Comparison of ENCODE assay signal across 13 mouse cellular contexts in the genomic region with DNA sequence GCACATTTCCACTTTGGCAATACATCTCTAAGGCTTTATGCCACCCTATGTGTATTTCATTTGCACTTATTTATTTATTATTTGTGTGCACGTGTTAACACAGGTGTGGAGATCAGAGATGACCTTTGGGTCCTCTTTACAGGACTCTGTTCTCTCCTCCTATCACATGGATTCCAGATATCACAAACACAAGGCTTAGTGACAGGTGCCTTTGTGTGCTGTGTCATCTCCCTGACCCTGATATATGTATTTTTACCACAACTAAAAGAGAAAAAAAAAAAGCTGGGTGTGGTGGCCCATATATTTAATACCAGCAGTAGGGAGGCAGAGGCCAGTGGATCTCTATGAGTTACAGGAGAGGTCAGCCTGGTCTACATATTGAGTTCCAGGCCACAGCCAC. TPM values are rescaled to one million over a fixed set of nuclear protein-coding genes. Genes with fewer than 3 reads are reported as not detected.
DNase-seq lines count a peak whose midpoint lies in the region; ATAC-seq lines count a peak whose summit lies in the region.
"Had no signal": no experiment of that assay in that cellular context is flagged by ENCODE, and none has a peak within 500 bp of the region (broad histone marks: within the 10 kb centered on the region; RNA-seq: fewer than 3 reads in every experiment).

No protein-coding gene starts in this region.

- H3K4me1 ChIP-seq in intestine, embryonic 14.5 days (replicated peaks; ENCODE audit: control insufficient read depth, insufficient read depth, low read length), result peaks cover 14% of the 10 kb centered on the region
- peaks cover 9% of the 10 kb centered on the region; the same call in 1 of the 2 replicates for H3K4me1 ChIP-seq in intestine, embryonic 15.5 days (replicated peaks)
- peaks cover 25% of the 10 kb centered on the region for H3K4me1 ChIP-seq in embryonic facial prominence, embryonic 12.5 days
- peaks cover 17% of the 10 kb centered on the region for H3K4me1 ChIP-seq in hindbrain, embryonic 16.5 days (ENCODE audit: control insufficient read depth, insufficient read depth, low read depth, low read length)
- peaks cover 12% of the 10 kb centered on the region for H3K4me1 ChIP-seq in midbrain, embryonic 14.5 days (ENCODE audit: control insufficient read depth, insufficient read depth, low read length)

- H3K4me2 ChIP-seq in intestine, embryonic 14.5 days (ENCODE audit: low read length), result no peak overlapping the region; the same call in 1 of the 2 replicates
- H3K4me2 ChIP-seq in intestine, embryonic 15.5 days (replicated peaks), result no peak overlapping the region; the same call in 1 of the 2 replicates
- H3K4me2 ChIP-seq in embryonic facial prominence, embryonic 12.5 days (replicated peaks), result peak overlapping the region; percentile 48
- H3K4me2 ChIP-seq in hindbrain, embryonic 16.5 days (ENCODE audit: low read length), result peak overlapping the region; percentile 82
- H3K4me2 ChIP-seq in midbrain, embryonic 14.5 days (ENCODE audit: low read length), result peak overlapping the region; percentile 61

- WGBS in intestine, embryonic 14.5 days, result 69% methylated on average over 1 of the region's 1 CpGs
- WGBS in intestine, embryonic 15.5 days, result 50% methylated on average over 1 of the region's 1 CpGs
- 69% methylated on average over 1 of the region's 1 CpGs for WGBS in embryonic facial prominence, embryonic 12.5 days
- 64% methylated on average over 1 of the region's 1 CpGs for WGBS in hindbrain, embryonic 16.5 days
- WGBS in midbrain, embryonic 14.5 days, result 78% methylated on average over 1 of the region's 1 CpGs

- no peak for ATAC-seq in intestine, embryonic 14.5 days (replicated peaks; ENCODE audit: low FRiP score, low TSS enrichment, low read depth)
- no peak for ATAC-seq in intestine, embryonic 15.5 days
- ATAC-seq in embryonic facial prominence, embryonic 12.5 days (ENCODE audit: insufficient number of reproducible peaks, insufficient read depth, low FRiP score, low TSS enrichment), result no peak
- no peak for ATAC-seq in hindbrain, embryonic 16.5 days
- no peak for ATAC-seq in midbrain, embryonic 14.5 days (ENCODE audit: low FRiP score, low TSS enrichment)

- no peak overlapping the region for H3K4me3 ChIP-seq in intestine, embryonic 14.5 days (ENCODE audit: low read depth, low read length)
- H3K4me3 ChIP-seq in intestine, embryonic 15.5 days (replicated peaks), result no peak overlapping the region
- H3K4me3 ChIP-seq in embryonic facial prominence, embryonic 12.5 days, result no peak overlapping the region
- no peak overlapping the region for H3K4me3 ChIP-seq in hindbrain, embryonic 16.5 days (ENCODE audit: low read length)
- peak overlapping the region; percentile 30; the same call in 1 of the 2 replicates for H3K4me3 ChIP-seq in midbrain, embryonic 14.5 days (replicated peaks; ENCODE audit: low read depth, low read length)

- H3K9me3 ChIP-seq in intestine, embryonic 14.5 days (ENCODE audit: control insufficient read depth, low read length), result no peaks in the 10 kb centered on the region
- no peaks in the 10 kb centered on the region for H3K9me3 ChIP-seq in intestine, embryonic 15.5 days
- H3K9me3 ChIP-seq in embryonic facial prominence, embryonic 12.5 days, result no peaks in the 10 kb centered on the region
- H3K9me3 ChIP-seq in hindbrain, embryonic 16.5 days (ENCODE audit: control insufficient read depth, low read length), result no peaks in the 10 kb centered on the region
- H3K9me3 ChIP-seq in midbrain, embryonic 14.5 days (ENCODE audit: control insufficient read depth, low read length), result no peaks in the 10 kb centered on the region

- H3K27ac ChIP-seq in intestine, embryonic 14.5 days (ENCODE audit: low read depth), result peak overlapping the region; percentile 92; the same call in 1 of the 2 replicates
- no peak overlapping the region for H3K27ac ChIP-seq in intestine, embryonic 15.5 days
- H3K27ac ChIP-seq in embryonic facial prominence, embryonic 12.5 days, result peak overlapping the region; percentile 92
- peak overlapping the region; percentile 94 for H3K27ac ChIP-seq in hindbrain, embryonic 16.5 days (ENCODE audit: low read depth, low read length)
- H3K27ac ChIP-seq in midbrain, embryonic 14.5 days (replicated peaks; ENCODE audit: low read depth, low read length), result peak overlapping the region; percentile 94

- no peak overlapping the region for H3K9ac ChIP-seq in intestine, embryonic 14.5 days (ENCODE audit: low read length)
- no peak overlapping the region for H3K9ac ChIP-seq in intestine, embryonic 15.5 days
- H3K9ac ChIP-seq in embryonic facial prominence, embryonic 12.5 days, result no peak overlapping the region
- H3K9ac ChIP-seq in hindbrain, embryonic 16.5 days (ENCODE audit: low read depth, low read length), result peak overlapping the region; percentile 73
- peak overlapping the region; percentile 54; the same call in 1 of the 2 replicates for H3K9ac ChIP-seq in midbrain, embryonic 14.5 days (replicated peaks; ENCODE audit: low read length)

- no peak for DNase-seq in intestine, embryonic 14.5 days (ENCODE audit: low spot score)
- no peak for DNase-seq in midbrain, embryonic 14.5 days
- no peak for DNase-seq in adrenal gland, postnatal 14 days
- no peak for DNase-seq in testis, postnatal 10 days (ENCODE audit: low spot score)
- no peak for DNase-seq in left cerebral cortex, adult 8-10 months (ENCODE audit: low spot score in 2 of 2)

- no peaks in the 10 kb centered on the region for H3K36me3 ChIP-seq in intestine, embryonic 14.5 days (ENCODE audit: control insufficient read depth, insufficient read depth, low read length)
- H3K36me3 ChIP-seq in intestine, embryonic 15.5 days, result no peaks in the 10 kb centered on the region
- no peaks in the 10 kb centered on the region for H3K36me3 ChIP-seq in embryonic facial prominence, embryonic 12.5 days
- no peaks in the 10 kb centered on the region for H3K36me3 ChIP-seq in hindbrain, embryonic 16.5 days (ENCODE audit: control insufficient read depth, insufficient read depth, low read length)
- H3K36me3 ChIP-seq in midbrain, embryonic 14.5 days (ENCODE audit: control insufficient read depth, insufficient read depth, low read length), result no peaks in the 10 kb centered on the region

- H3K27me3 ChIP-seq in intestine, embryonic 14.5 days (replicated peaks; ENCODE audit: control insufficient read depth, insufficient read depth, low read length), result no peaks in the 10 kb centered on the region
- no peaks in the 10 kb centered on the region for H3K27me3 ChIP-seq in intestine, embryonic 15.5 days (replicated peaks)
- no peaks in the 10 kb centered on the region for H3K27me3 ChIP-seq in embryonic facial prominence, embryonic 12.5 days
- no peaks in the 10 kb centered on the region for H3K27me3 ChIP-seq in hindbrain, embryonic 16.5 days (replicated peaks; ENCODE audit: control insufficient read depth, insufficient read depth, low read length)
- H3K27me3 ChIP-seq in midbrain, embryonic 14.5 days (ENCODE audit: control insufficient read depth, insufficient read depth, low read length), result no peaks in the 10 kb centered on the region
- H3K27me3 ChIP-seq: CH12.LX had no signal

RNA-seq across cellular contexts. Expression of a gene that starts 10.3 kb away (rescaled TPM):
- polyA plus RNA-seq in intestine, embryonic 14.5 days (2014; fragmentation: Nextera tagmentation; extraction: Ambion mirVana), result 0.63 and 1.5 TPM in 2 replicates
- 1.6 and 1.8 TPM in 2 replicates for polyA plus RNA-seq in intestine, embryonic 15.5 days (2015; fragmentation: Nextera tagmentation; extraction: Ambion mirVana)
- polyA plus RNA-seq in embryonic facial prominence, embryonic 12.5 days (2016; fragmentation: Nextera tagmentation; extraction: Ambion mirVana), result 0.32 TPM in 1 of 2 replicates, not detected in the other
- not detected in 2 replicates for polyA plus RNA-seq in hindbrain, embryonic 16.5 days (2015; fragmentation: Nextera tagmentation; extraction: Ambion mirVana)
- 0.50 TPM in 1 of 2 replicates, not detected in the other for polyA plus RNA-seq in midbrain, embryonic 14.5 days (2014; fragmentation: Nextera tagmentation; extraction: Ambion mirVana)
- total RNA-seq in adrenal gland, postnatal 14 days (2021), result 103 and 104 TPM in 2 replicates
- not detected for total RNA-seq in left cerebral cortex, adult 8-10 months (2022)
- total RNA-seq: CH12.LX; left cerebral cortex, postnatal 14 days had no signal

RNA-seq across cellular contexts. Expression of a gene that starts 17.9 kb away (rescaled TPM):
- polyA plus RNA-seq in intestine, embryonic 14.5 days (2014; fragmentation: Nextera tagmentation; extraction: Ambion mirVana), result 40.8 and 42.5 TPM in 2 replicates
- polyA plus RNA-seq in intestine, embryonic 15.5 days (2015; fragmentation: Nextera tagmentation; extraction: Ambion mirVana), result 34.3 and 39.0 TPM in 2 replicates
- polyA plus RNA-seq in embryonic facial prominence, embryonic 12.5 days (2016; fragmentation: Nextera tagmentation; extraction: Ambion mirVana), result 66.9 and 67.5 TPM in 2 replicates
- 47.4 and 58.6 TPM in 2 replicates for polyA plus RNA-seq in hindbrain, embryonic 16.5 days (2015; fragmentation: Nextera tagmentation; extraction: Ambion mirVana)
- 56.8 and 59.1 TPM in 2 replicates for polyA plus RNA-seq in midbrain, embryonic 14.5 days (2014; fragmentation: Nextera tagmentation; extraction: Ambion mirVana)
- 63.8 and 78.6 TPM in 2 replicates for total RNA-seq in adrenal gland, postnatal 14 days (2021)
- total RNA-seq in left cerebral cortex, adult 8-10 months (2022), result 100 to 1,000 TPM; 106 to 111 (median 107) TPM

RNA-seq across cellular contexts. Expression of a gene that starts 32.7 kb away (rescaled TPM):
- polyA plus RNA-seq in intestine, embryonic 14.5 days (2014; fragmentation: Nextera tagmentation; extraction: Ambion mirVana), result 0.83 TPM in 1 of 2 replicates, not detected in the other
- polyA plus RNA-seq in intestine, embryonic 15.5 days (2015; fragmentation: Nextera tagmentation; extraction: Ambion mirVana), result 0.38 TPM in 1 of 2 replicates, not detected in the other
- polyA plus RNA-seq in embryonic facial prominence, embryonic 12.5 days (2016; fragmentation: Nextera tagmentation; extraction: Ambion mirVana), result 0.39 and 0.56 TPM in 2 replicates
- 0.45 TPM in 1 of 2 replicates, not detected in the other for polyA plus RNA-seq in hindbrain, embryonic 16.5 days (2015; fragmentation: Nextera tagmentation; extraction: Ambion mirVana)
- polyA plus RNA-seq in midbrain, embryonic 14.5 days (2014; fragmentation: Nextera tagmentation; extraction: Ambion mirVana), result not detected in 2 replicates
- not detected in 2 replicates for total RNA-seq in adrenal gland, postnatal 14 days (2021)
- total RNA-seq in left cerebral cortex, adult 8-10 months (2022), result not detected
- total RNA-seq: adrenal gland, adult 2 months; CH12.LX; heart, postnatal 14 days; left cerebral cortex, postnatal 14 days had no signal
- polyA plus RNA-seq: adrenal gland, adult 2 months; cortical plate, adult 2 months had no signal

RNA-seq across cellular contexts. Expression of a gene that starts 40.5 kb away (rescaled TPM):
- polyA plus RNA-seq in intestine, embryonic 14.5 days (2014; fragmentation: Nextera tagmentation; extraction: Ambion mirVana), result 12.0 and 13.7 TPM in 2 replicates
- polyA plus RNA-seq in intestine, embryonic 15.5 days (2015; fragmentation: Nextera tagmentation; extraction: Ambion mirVana), result 13.3 TPM in 2 replicates
- polyA plus RNA-seq in embryonic facial prominence, embryonic 12.5 days (2016; fragmentation: Nextera tagmentation; extraction: Ambion mirVana), result 12.1 and 13.3 TPM in 2 replicates
- 7.7 and 9.1 TPM in 2 replicates for polyA plus RNA-seq in hindbrain, embryonic 16.5 days (2015; fragmentation: Nextera tagmentation; extraction: Ambion mirVana)
- polyA plus RNA-seq in midbrain, embryonic 14.5 days (2014; fragmentation: Nextera tagmentation; extraction: Ambion mirVana), result 5.6 and 9.4 TPM in 2 replicates
- total RNA-seq in adrenal gland, postnatal 14 days (2021), result 16.1 and 17.9 TPM in 2 replicates
- 10 to 100 TPM in 1 of 4 experiments, 1 to 10 TPM in 3; 7.3 to 11.1 (median 8.6) TPM for total RNA-seq in left cerebral cortex, adult 8-10 months (2022)

RNA-seq across cellular contexts. Expression of a gene that starts 40.6 kb away (rescaled TPM):
- 42.2 and 46.5 TPM in 2 replicates for polyA plus RNA-seq in intestine, embryonic 14.5 days (2014; fragmentation: Nextera tagmentation; extraction: Ambion mirVana)
- 36.3 and 39.9 TPM in 2 replicates for polyA plus RNA-seq in intestine, embryonic 15.5 days (2015; fragmentation: Nextera tagmentation; extraction: Ambion mirVana)
- polyA plus RNA-seq in embryonic facial prominence, embryonic 12.5 days (2016; fragmentation: Nextera tagmentation; extraction: Ambion mirVana), result 55.5 and 57.6 TPM in 2 replicates
- 42.2 TPM in 2 replicates for polyA plus RNA-seq in hindbrain, embryonic 16.5 days (2015; fragmentation: Nextera tagmentation; extraction: Ambion mirVana)
- 48.9 and 49.7 TPM in 2 replicates for polyA plus RNA-seq in midbrain, embryonic 14.5 days (2014; fragmentation: Nextera tagmentation; extraction: Ambion mirVana)
- 32.5 and 35.6 TPM in 2 replicates for total RNA-seq in adrenal gland, postnatal 14 days (2021)
- total RNA-seq in left cerebral cortex, adult 8-10 months (2022), result 10 to 100 TPM; 16.0 to 21.7 (median 19.5) TPM

Comparison
In these comparisons a context has a peak if more than half of its experiments do, and no peak if none do; other contexts are left out.
1. H3K4me2 ChIP-seq: peak in embryonic facial prominence, embryonic 12.5 days (single experiment), hindbrain, embryonic 16.5 days (single experiment) and midbrain, embryonic 14.5 days (single experiment); none in intestine, embryonic 14.5 days (single experiment) and intestine, embryonic 15.5 days (single experiment).
2. H3K9ac ChIP-seq: peak in hindbrain, embryonic 16.5 days (single experiment) and midbrain, embryonic 14.5 days (single experiment); none in intestine, embryonic 14.5 days (single experiment), intestine, embryonic 15.5 days (single experiment) and embryonic facial prominence, embryonic 12.5 days (single experiment).